Comparison of ENCODE assay signal across 12 mouse cellular contexts in the genomic region with DNA sequence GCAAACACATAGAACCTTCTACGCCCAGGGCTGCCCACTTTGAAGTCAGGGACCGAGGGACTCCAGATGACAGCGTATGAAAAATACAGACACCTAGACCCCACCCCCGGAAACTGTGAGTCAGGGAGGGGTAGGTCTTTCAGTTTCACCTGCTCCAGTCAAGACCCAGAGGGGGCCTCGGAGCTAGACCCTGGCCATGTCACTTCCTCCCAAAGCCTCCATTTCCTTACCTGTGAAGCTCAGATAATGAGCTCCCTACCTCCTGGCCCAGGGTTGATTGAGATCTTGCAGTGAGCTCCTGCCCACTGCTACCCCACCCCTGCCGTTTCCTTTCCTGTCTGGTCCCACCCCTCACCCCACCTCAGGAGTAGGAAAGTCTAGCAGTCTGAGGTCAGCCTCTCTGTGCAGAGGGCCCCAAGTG. TPM values are rescaled to one million over a fixed set of nuclear protein-coding genes. Genes with fewer than 3 reads are reported as not detected.
A peak's percentile ranks its signal among the peaks of the same experiment; 100 is the strongest.
DNase-seq lines count a peak whose midpoint lies in the region; ATAC-seq lines count a peak whose summit lies in the region.
"Had no signal": no experiment of that assay in that cellular context is flagged by ENCODE, and none has a peak within 500 bp of the region (broad histone marks: within the 10 kb centered on the region; RNA-seq: fewer than 3 reads in every experiment).

No protein-coding gene starts in this region.

- peaks cover 69% of the 10 kb centered on the region for H3K4me1 ChIP-seq in liver, embryonic 12.5 days

- H3K36me3 ChIP-seq in liver, embryonic 12.5 days, result no peaks in the 10 kb centered on the region
- H3K36me3 ChIP-seq in splenic B cell, adult 2 months (ENCODE audit: control insufficient read depth, insufficient read depth, low read length, poor library complexity, severe bottlenecking), result peaks cover 2% of the 10 kb centered on the region
- H3K36me3 ChIP-seq: kidney, embryonic 15.5 days had no signal

- peak; percentile 84 to 90 for DNase-seq in CD8-positive naive resting alpha-beta T cell, adult 2 months (ENCODE audit: low read depth in 2 of 2, low spot score in 2 of 2)
- peak; percentile 63 for DNase-seq in MEL-GATA-1-ER (ENCODE audit: extremely low read depth, low read depth)
- DNase-seq in splenic B cell, adult 2 months (ENCODE audit: low read depth, low spot score), result peak; percentile 80
- no peak for DNase-seq in urinary bladder, postnatal 25 days (ENCODE audit: low spot score)
- DNase-seq in cerebellum, adult 18-20 months, result no peak
- DNase-seq in adrenal gland, postnatal 25 days, result no peak
- DNase-seq: cerebellum, postnatal 25 days; left cerebral cortex, postnatal 4 days had no signal

- 21% methylated on average over 6 of the region's 6 CpGs for WGBS in liver, embryonic 12.5 days (ENCODE audit: insufficient replicate concordance)

- ATAC-seq in liver, embryonic 12.5 days, result peak; percentile 42
- no peak for ATAC-seq in megakaryocyte progenitor cell, adult 5-6 weeks (replicated peaks; ENCODE audit: poor library complexity)
- ATAC-seq: midbrain, embryonic 16.5 days had no signal

- no peak overlapping the region for H3K9ac ChIP-seq in liver, embryonic 12.5 days
- H3K9ac ChIP-seq: kidney, embryonic 15.5 days had no signal

- H3K27me3 ChIP-seq in liver, embryonic 12.5 days (replicated peaks), result no peaks in the 10 kb centered on the region
- no peaks in the 10 kb centered on the region for H3K27me3 ChIP-seq in splenic B cell, adult 2 months (ENCODE audit: control insufficient read depth, insufficient read depth, low read length, poor library complexity, severe bottlenecking)

- H3K27ac ChIP-seq in liver, embryonic 12.5 days, result peak overlapping the region; percentile 28; the same call in 1 of the 2 replicates
- H3K27ac ChIP-seq: kidney, embryonic 15.5 days had no signal

- peak overlapping the region; percentile 27 for H3K4me2 ChIP-seq in liver, embryonic 12.5 days
- H3K4me2 ChIP-seq: kidney, embryonic 15.5 days had no signal

- no peak overlapping the region for H3K4me3 ChIP-seq in liver, embryonic 12.5 days
- H3K4me3 ChIP-seq: kidney, embryonic 15.5 days had no signal

- H3K9me3 ChIP-seq in liver, embryonic 12.5 days (replicated peaks), result no peaks in the 10 kb centered on the region
- H3K9me3 ChIP-seq: kidney, embryonic 15.5 days had no signal

RNA-seq across cellular contexts. Expression of a gene that starts 4.4 kb away (rescaled TPM):
- polyA plus RNA-seq in liver, embryonic 12.5 days (2016; fragmentation: Nextera tagmentation; extraction: Ambion mirVana), result 21.6 and 25.2 TPM in 2 replicates
- total RNA-seq in megakaryocyte progenitor cell, adult 5-6 weeks (2015), result 38.0 and 50.6 TPM in 2 replicates
- total RNA-seq in megakaryocyte progenitor cell, adult 5-6 weeks (2017), result 142 and 149 TPM in 2 replicates
- 1.8 and 3.1 TPM in 2 replicates for total RNA-seq in adrenal gland, postnatal 25 days (2021)

RNA-seq across cellular contexts. Expression of a gene that starts 20.6 kb away (rescaled TPM):
- 2.0 and 2.1 TPM in 2 replicates for polyA plus RNA-seq in liver, embryonic 12.5 days (2016; fragmentation: Nextera tagmentation; extraction: Ambion mirVana)
- total RNA-seq in megakaryocyte progenitor cell, adult 5-6 weeks (2015), result 7.4 and 7.7 TPM in 2 replicates
- total RNA-seq in megakaryocyte progenitor cell, adult 5-6 weeks (2017), result 1.9 and 2.7 TPM in 2 replicates
- total RNA-seq in adrenal gland, postnatal 25 days (2021), result 36.3 and 43.3 TPM in 2 replicates

RNA-seq across cellular contexts. Expression of a gene that starts 35.0 kb away (rescaled TPM):
- 11.1 TPM in 2 replicates for polyA plus RNA-seq in liver, embryonic 12.5 days (2016; fragmentation: Nextera tagmentation; extraction: Ambion mirVana)
- 11.8 and 13.1 TPM in 2 replicates for total RNA-seq in megakaryocyte progenitor cell, adult 5-6 weeks (2015)
- 13.5 and 18.5 TPM in 2 replicates for total RNA-seq in megakaryocyte progenitor cell, adult 5-6 weeks (2017)
- 41.5 and 45.5 TPM in 2 replicates for total RNA-seq in adrenal gland, postnatal 25 days (2021)

Comparison
In these comparisons a context has a peak if more than half of its experiments do, and no peak if none do; other contexts are left out.
1. DNase-seq: peak in CD8-positive naive resting alpha-beta T cell, adult 2 months (2 of 2), MEL-GATA-1-ER (single experiment) and splenic B cell, adult 2 months (single experiment); none in urinary bladder, postnatal 25 days (single experiment), cerebellum, adult 18-20 months (0 of 2) and adrenal gland, postnatal 25 days (single experiment).